Mouse (Mus musculus) heart, adult 2 months (tissue): ENCODE data around the gene Gnpat. TPM values are rescaled to one million over a fixed set of nuclear protein-coding genes. Genes with fewer than 3 reads are reported as not detected.
A peak's percentile ranks its signal among the peaks of the same experiment; 100 is the strongest.

Experiments used
- DNase-seq, 2 experiments: peaks; one replicate each; pipeline ENCODE4 v3.0.0; 2021
- H3K27ac ChIP-seq: fragments of 200-600 bp; 2 replicates; pipeline ENCODE4 v1.8.1; 2022
- H3K27me3 ChIP-seq: fragments of 200-500 bp; 2 replicates; pipeline ENCODE4 v1.6.1; 2012; ENCODE audit warnings: mild to moderate bottlenecking, low read length, inconsistent platforms, mixed read lengths; ENCODE audit not compliant: control insufficient read depth, insufficient read depth
- H3K36me3 ChIP-seq: fragments of 200-500 bp; 2 replicates; pipeline ENCODE4 v1.6.1; 2012; ENCODE audit warnings: low read length, inconsistent platforms; ENCODE audit not compliant: control insufficient read depth, insufficient read depth
- H3K4me1 ChIP-seq: fragments of 200-500 bp; 2 replicates; pipeline ENCODE4 v1.6.1; 2011; ENCODE audit warnings: low read length; ENCODE audit not compliant: control insufficient read depth, insufficient read depth
- H3K4me3 ChIP-seq: fragments of 200-600 bp; 2 replicates; pipeline ENCODE4 v1.8.1; 2022
- H3K79me2 ChIP-seq: fragments of 200-500 bp; replicated peaks from 2 replicates; pipeline ENCODE4 v1.6.1; 2012; ENCODE audit warnings: mild to moderate bottlenecking, inconsistent platforms, low read length, moderate library complexity, mixed read lengths; ENCODE audit not compliant: control insufficient read depth, insufficient read depth
- H3K9ac ChIP-seq: fragments of 200-500 bp; 2 replicates; pipeline ENCODE4 v1.6.1; 2012; ENCODE audit warnings: low read depth, mild to moderate bottlenecking, control low read depth, inconsistent platforms, low read length, mixed read lengths
- CTCF ChIP-seq: fragments of 200-600 bp; IDR thresholded peaks from 2 replicates; pipeline ENCODE4 v1.8.1; 2022; ENCODE audit warnings: antibody characterized with exemption, mild to moderate bottlenecking, moderate library complexity
- EP300 ChIP-seq: fragments of 200-500 bp; IDR thresholded peaks from 2 replicates; pipeline ENCODE4 v1.6.1; 2011; ENCODE audit warnings: low read depth, low read length, control low read depth; ENCODE audit not compliant: insufficient read depth
- POLR2A ChIP-seq: fragments of 200-500 bp; IDR thresholded peaks from 2 replicates; pipeline ENCODE4 v1.6.1; 2011; ENCODE audit warnings: mild to moderate bottlenecking, low read depth, low read length, control low read depth; ENCODE audit not compliant: insufficient read depth
- WGBS: fragments of 180-500 bp; shearing (Covaris S2); methylation state at CpG from one replicate; pipeline ENCODE4 v1.1.7; 2018; 5-methylcytosine and 5-hydroxymethylcytosine counted together
- intact Hi-C: fragments of 180-260 bp; cut with DNase I; formaldehyde crosslinking; loops from one replicate; pipeline ENCODE4 v1.15.1; 2025
- polyA plus RNA-seq: library from polyadenylated mRNA; depleted of rRNA; stranded (reverse); fragments of >200 nt; gene quantifications from 2 replicates; pipeline ENCODE4 v1.2.3, GENCODE M21; 2012
- total RNA-seq, 2 experiments: library from RNA; stranded (reverse); gene quantifications; 2 replicates each; pipeline ENCODE4 v1.2.3; 2021

Gnpat gene
- total and polyA plus RNA-seq, 3 experiments: 169 to 199 (median 189) TPM

GRCm38 (mm10) chr8:124878946-124879526, 16.2 kb downstream of the Gnpat start:
- intact Hi-C loops: no loop called here
- Histone ChIP-seq H3K9ac (no peak overlapping the region), H3K4me1 (0 out of 2 replicates have a peak, but pooled peaks cover 2% of the 10 kb centered on the region), H3K27ac (no peak overlapping the region), H3K79me2 (0 out of 2 replicates have a peak, but pooled peaks cover 1% of the 10 kb centered on the region), H3K27me3 (no peaks in the 10 kb centered on the region), H3K36me3 (peaks cover 2% of the 10 kb centered on the region; the same call in 1 of the 2 replicates), H3K4me3 (no peak overlapping the region)
- DNase-seq: no peak
- 57% methylated on average over 10 of the region's 10 CpGs for WGBS
- TF ChIP-seq CTCF (no peak), EP300 (no peak), POLR2A (no peak)

- intact Hi-C loops: no loop called here
- Histone ChIP-seq H3K36me3 (peaks cover 4% of the 10 kb centered on the region), H3K4me3 (no peak overlapping the region), H3K4me1 (no peaks in the 10 kb centered on the region), H3K27me3 (no peaks in the 10 kb centered on the region), H3K79me2 (no peaks in the 10 kb centered on the region), H3K27ac (no peak overlapping the region), H3K9ac (no peak overlapping the region)
- 93% methylated on average over 5 of the region's 5 CpGs for WGBS
- DNase-seq: no peak
- TF ChIP-seq EP300 (no peak), CTCF (peak; percentile 49)
These were observed 25.6 kb downstream of the Gnpat start for GRCm38 (mm10) chr8:124888385-124888784.

GRCm38 (mm10) chr8:124892596-124892995, 29.8 kb downstream of the Gnpat start:
- Histone ChIP-seq H3K27me3 (no peaks in the 10 kb centered on the region), H3K36me3 (peaks cover 17% of the 10 kb centered on the region), H3K79me2 (no peaks in the 10 kb centered on the region; the same call in 1 of the 2 replicates), H3K4me1 (peaks cover 10% of the 10 kb centered on the region), H3K4me3 (no peak overlapping the region), H3K9ac (no peak overlapping the region), H3K27ac (no peak overlapping the region)
- 60% methylated on average over 3 of the region's 3 CpGs for WGBS
- intact Hi-C loops: no loop called here
- no peak for TF ChIP-seq CTCF
- no peak for TF ChIP-seq EP300
- TF ChIP-seq POLR2A: no peak
- no peak for DNase-seq

GRCm38 (mm10) chr8:124896010-124896631, 33.3 kb downstream of the Gnpat start:
- TF ChIP-seq CTCF (no peak), POLR2A (no peak), EP300 (no peak)
- Histone ChIP-seq H3K36me3 (peaks cover 17% of the 10 kb centered on the region), H3K4me3 (peak overlapping the region; percentile 83), H3K4me1 (peaks cover 15% of the 10 kb centered on the region), H3K79me2 (peaks cover 1% of the 10 kb centered on the region), H3K27me3 (no peaks in the 10 kb centered on the region), H3K27ac (peak overlapping the region; percentile 95), H3K9ac (peak overlapping the region; percentile 95; the same call in 1 of the 2 replicates)
- DNase-seq: peak; percentile 26 to 27
- intact Hi-C loops: loop anchor here (2.0 to 5.0 kb wide), 3 partner anchors 51 to 139 kb away; partner anchors contain the start of gene Tsnax
- 69% methylated on average over 26 of the region's 26 CpGs for WGBS

- Histone ChIP-seq H3K4me3 (peak overlapping the region; percentile 83), H3K27ac (peak overlapping the region; percentile 95), H3K27me3 (no peaks in the 10 kb centered on the region), H3K79me2 (peaks cover 1% of the 10 kb centered on the region), H3K4me1 (peaks cover 15% of the 10 kb centered on the region), H3K36me3 (peaks cover 17% of the 10 kb centered on the region), H3K9ac (peak overlapping the region; percentile 95)
- WGBS: under 1% methylated on average over 59 of the region's 60 CpGs
- TF ChIP-seq EP300 (peak; percentile 67; the same call in 1 of the 2 replicates), POLR2A (peak; percentile 16; the same call in 1 of the 2 replicates), CTCF (peak; percentile 87)
- intact Hi-C loops: loop anchor here (2.0 to 5.0 kb wide), 3 partner anchors 50 to 138 kb away; partner anchors contain the start of gene Tsnax
- DNase-seq: peak; percentile 82 to 86
These were observed 34.0 kb downstream of the Gnpat start for GRCm38 (mm10) chr8:124896632-124897385.
